Mouse (Mus musculus) thymus, adult 2 months (tissue): ENCODE measurements around the gene Pkdcc. TPM values are rescaled to one million over a fixed set of nuclear protein-coding genes. Genes with fewer than 3 reads are reported as not detected.
A peak's percentile ranks its signal among the peaks of the same experiment; 100 is the strongest.

Experiments used
- DNase-seq: peaks from one replicate; pipeline ENCODE4 v3.0.0; 2021
- H3K27ac ChIP-seq: fragments of 200-500 bp; 2 replicates; pipeline ENCODE4 v1.5.1; 2012; ENCODE audit warnings: low read length, control low read depth; ENCODE audit not compliant: control insufficient read depth, insufficient read depth
- H3K27me3 ChIP-seq: fragments of 200-500 bp; 2 replicates; pipeline ENCODE4 v1.6.1; 2012; ENCODE audit warnings: mild to moderate bottlenecking, low read length, moderate library complexity, mixed read lengths; ENCODE audit not compliant: control insufficient read depth, insufficient read depth
- H3K36me3 ChIP-seq: fragments of 200-500 bp; 2 replicates; pipeline ENCODE4 v1.6.1; 2012; ENCODE audit warnings: mild to moderate bottlenecking, low read length, moderate library complexity; ENCODE audit not compliant: control insufficient read depth, insufficient read depth
- H3K4me1 ChIP-seq: fragments of 200-500 bp; replicated peaks from 2 replicates; pipeline ENCODE4 v1.6.1; 2012; ENCODE audit warnings: low read length; ENCODE audit not compliant: control insufficient read depth, insufficient read depth
- H3K4me3 ChIP-seq: fragments of 200-500 bp; 2 replicates; pipeline ENCODE4 v1.5.1; 2012; ENCODE audit warnings: mild to moderate bottlenecking, low read length, control low read depth, moderate library complexity; ENCODE audit not compliant: control insufficient read depth, insufficient read depth
- CTCF ChIP-seq: fragments of 200-500 bp; IDR thresholded peaks from 2 replicates; pipeline ENCODE4 v1.5.1; 2012; ENCODE audit warnings: mild to moderate bottlenecking, control low read depth, low read length, moderate library complexity, borderline replicate concordance; ENCODE audit not compliant: control insufficient read depth, poor library complexity, insufficient read depth; ENCODE audit errors: extremely low read depth
- POLR2A ChIP-seq: fragments of 200-500 bp; IDR thresholded peaks from 2 replicates; pipeline ENCODE4 v1.6.1; 2012; ENCODE audit warnings: mild to moderate bottlenecking, low read length, control low read depth, moderate library complexity; ENCODE audit not compliant: control insufficient read depth, poor library complexity, insufficient read depth; ENCODE audit errors: extremely low read depth
- WGBS: fragments of 180-500 bp; shearing (Covaris S2); methylation state at CpG from one replicate; pipeline ENCODE4 v1.1.7; 2018; 5-methylcytosine and 5-hydroxymethylcytosine counted together
- polyA plus RNA-seq: library from polyadenylated mRNA; depleted of rRNA; stranded (reverse); fragments of >200 nt; gene quantifications from 2 replicates; pipeline ENCODE4 v1.2.3, GENCODE M21; 2012

Pkdcc gene
- polyA plus RNA-seq, 1 experiment: 50.8 TPM

GRCm38 (mm10) chr17:83216251-83216919 is 1.3 kb downstream of the Pkdcc start:
- TF ChIP-seq POLR2A: no peak
- no peak for TF ChIP-seq CTCF
- DNase-seq: no peak
- Histone ChIP-seq H3K4me3 (peak overlapping the region; percentile 37; the same call in 1 of the 2 replicates), H3K27ac (no peak overlapping the region), H3K27me3 (peaks cover 9% of the 10 kb centered on the region), H3K4me1 (peaks cover 10% of the 10 kb centered on the region), H3K36me3 (no peaks in the 10 kb centered on the region)
- WGBS: 89% methylated on average over 7 of the region's 7 CpGs

GRCm38 (mm10) chr17:83218189-83218588 is 3.1 kb downstream of the Pkdcc start:
- Histone ChIP-seq H3K27me3 (peaks cover 9% of the 10 kb centered on the region), H3K27ac (no peak overlapping the region), H3K36me3 (no peaks in the 10 kb centered on the region), H3K4me1 (peaks cover 10% of the 10 kb centered on the region), H3K4me3 (no peak overlapping the region)
- no peak for DNase-seq
- TF ChIP-seq CTCF: no peak
- TF ChIP-seq POLR2A: no peak
- 85% methylated on average over 2 of the region's 2 CpGs for WGBS

DNA sequence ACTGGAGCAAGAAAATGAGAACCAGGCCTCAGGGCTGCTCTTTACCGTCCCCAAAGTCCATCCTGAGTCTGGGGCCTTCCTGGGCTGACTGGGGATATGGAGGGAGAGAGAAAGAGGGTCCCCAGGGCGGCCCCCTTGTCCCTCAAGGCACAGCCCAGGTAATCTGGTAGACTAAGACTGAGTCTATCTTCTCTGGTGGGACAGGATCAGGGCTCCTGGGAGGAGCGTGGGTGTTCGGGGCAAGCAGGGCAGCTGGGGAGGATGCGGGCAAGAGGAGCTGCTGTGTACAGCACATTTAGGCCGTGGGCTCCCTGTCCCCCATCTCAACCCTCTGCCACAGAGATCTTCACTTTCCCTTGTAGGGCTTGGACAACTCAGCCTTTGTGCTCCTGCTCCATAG is 3.6 kb downstream of the Pkdcc start:
- H3K4me1 ChIP-seq: peaks cover 10% of the 10 kb centered on the region
- 87% methylated on average over 6 of the region's 6 CpGs for WGBS
- no peaks in the 10 kb centered on the region for H3K36me3 ChIP-seq
- peaks cover 9% of the 10 kb centered on the region for H3K27me3 ChIP-seq
- no peak overlapping the region for H3K4me3 ChIP-seq
- H3K27ac ChIP-seq: no peak overlapping the region
- DNase-seq: no peak
- no peak for TF ChIP-seq POLR2A

- Histone ChIP-seq H3K36me3 (no peaks in the 10 kb centered on the region), H3K27me3 (peaks cover 9% of the 10 kb centered on the region), H3K27ac (no peak overlapping the region), H3K4me1 (peaks cover 6% of the 10 kb centered on the region), H3K4me3 (no peak overlapping the region)
- TF ChIP-seq POLR2A (no peak), CTCF (no peak)
- no peak for DNase-seq
- WGBS: 91% methylated on average over 14 of the region's 14 CpGs
Observed at GRCm38 (mm10) chr17:83219351-83220287, 4.5 kb downstream of the Pkdcc start.

- no peaks in the 10 kb centered on the region for H3K4me1 ChIP-seq
- H3K27ac ChIP-seq: no peak overlapping the region
- H3K4me3 ChIP-seq: no peak overlapping the region
- H3K36me3 ChIP-seq: no peaks in the 10 kb centered on the region
- no peak for TF ChIP-seq CTCF
- TF ChIP-seq POLR2A: no peak
- peaks cover 4% of the 10 kb centered on the region; the same call in 1 of the 2 replicates for H3K27me3 ChIP-seq
- DNase-seq: no peak
- 95% methylated on average over 18 of the region's 18 CpGs for WGBS
Observed at GRCm38 (mm10) chr17:83220954-83221538, 6.0 kb downstream of the Pkdcc start.

DNA sequence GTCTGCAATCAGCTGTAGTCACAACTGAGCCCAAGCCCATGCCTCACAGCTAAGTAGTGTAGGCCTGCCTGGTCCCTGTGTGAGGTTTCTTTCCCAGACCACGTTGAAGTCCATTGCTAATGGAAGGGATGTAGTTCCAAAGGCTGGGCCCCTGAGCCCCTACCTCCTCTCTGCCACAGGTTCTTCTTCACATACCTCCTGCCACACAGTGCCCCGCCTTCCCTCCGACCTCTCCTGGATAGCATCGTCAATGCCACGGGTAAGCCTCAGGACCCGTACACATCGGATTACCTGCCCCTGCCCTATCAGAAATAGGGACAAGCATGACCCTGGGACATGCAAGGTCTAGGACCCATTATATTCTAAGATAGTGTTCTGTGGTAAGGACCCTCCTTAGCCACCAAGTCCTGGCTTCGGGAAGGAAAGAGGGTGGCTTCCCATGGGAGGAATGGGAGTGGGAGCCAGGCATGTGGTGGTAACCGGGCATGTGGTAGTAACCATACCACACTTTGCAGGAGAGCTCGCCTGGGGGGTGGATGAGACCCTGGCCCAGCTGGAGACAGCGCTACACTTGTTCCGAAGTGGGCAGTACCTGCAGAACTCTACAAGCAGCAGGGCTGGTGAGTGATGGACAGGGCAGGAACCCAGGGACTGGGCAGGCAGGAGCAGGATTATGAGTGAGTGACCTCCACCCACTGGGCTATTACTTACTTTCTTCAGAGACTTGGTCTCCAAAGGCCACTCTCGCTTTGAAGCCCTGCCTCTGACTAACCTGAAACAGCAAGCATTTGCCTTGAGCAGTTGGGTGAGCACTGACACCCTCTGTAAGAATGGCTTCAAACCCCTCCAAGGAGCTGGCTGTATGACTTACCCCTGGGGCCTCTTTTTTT is 6.8 kb downstream of the Pkdcc start:
- Histone ChIP-seq H3K27me3 (no peaks in the 10 kb centered on the region), H3K27ac (no peak overlapping the region)
- 95% methylated on average over 13 of the region's 13 CpGs for WGBS

More for the DNA sequence above, 6.8 kb downstream of the Pkdcc start:
- Histone ChIP-seq H3K4me3 (no peak overlapping the region), H3K4me1 (no peaks in the 10 kb centered on the region), H3K36me3 (no peaks in the 10 kb centered on the region)
- TF ChIP-seq CTCF (no peak), POLR2A (no peak)
- DNase-seq: no peak
